Mouse (Mus musculus) T-helper 17 cell (primary cell): ENCODE measurements around the gene Serpinb6b.
"Not testable (repeated sequence)": the region's sequence is repeated elsewhere in the genome, so short reads cannot be mapped to it uniquely, and the experiment has no call there.

Experiments used
- in situ Hi-C, 2 experiments: fragments of 300-600 bp; cut with MboI, MseI; formaldehyde crosslinking; loops; 1 replicate in 1 of 2; 2 replicates in 1 of 2; pipeline ENCODE4 v1.15.1; 2025; ENCODE audit warnings: high pct_unique_total_duplicates in 2 of 2

Serpinb6b gene

GRCm38 (mm10) chr13:32964989-32965811 is at the start of gene Serpinb6b:
Serpinb6b (plus strand) TSS chr13:32965209.
- in situ Hi-C loops = loop anchor here in 1 of 2 experiments (5.0 to 25.0 kb wide), 2 partner anchors 58 to 628 kb away; partner anchors contain the start of gene Gmds

GRCm38 (mm10) chr13:32922622-32923021 is 42.4 kb upstream of the Serpinb6b start:
- in situ Hi-C loops = loop anchor here in 1 of 2 experiments (5.0 kb wide), 1 partner anchor 35 kb away; no protein-coding TSS in a partner anchor

- in situ Hi-C loops = loop anchor here in 1 of 2 experiments (5.0 kb wide), 1 partner anchor 33 kb away; no protein-coding TSS in a partner anchor
Measured at GRCm38 (mm10) chr13:32924578-32925360, 40.2 kb upstream of the Serpinb6b start.

- in situ Hi-C loops = no loop called here
Measured at GRCm38 (mm10) chr13:32926661-32927060, 38.3 kb upstream of the Serpinb6b start.

GRCm38 (mm10) chr13:32927241-32927640 is 37.8 kb upstream of the Serpinb6b start:
- in situ Hi-C loops = no loop called here

- in situ Hi-C loops = no loop called here
Measured at GRCm38 (mm10) chr13:32929107-32929750, 35.8 kb upstream of the Serpinb6b start.

GRCm38 (mm10) chr13:32934706-32935381 is 30.2 kb upstream of the Serpinb6b start:
- in situ Hi-C loops = no loop called here

- in situ Hi-C loops = not testable (repeated sequence)
Measured at GRCm38 (mm10) chr13:32938275-32938674, 26.7 kb upstream of the Serpinb6b start.

GRCm38 (mm10) chr13:32939191-32939590 is 25.8 kb upstream of the Serpinb6b start:
- in situ Hi-C loops = not testable (repeated sequence)

- in situ Hi-C loops = loop anchor here (5.0 to 25.0 kb wide), 2 partner anchors 34 to 619 kb away; partner anchors contain the start of gene Gmds (in 1 of the 2)
Measured at GRCm38 (mm10) chr13:32956537-32956936, 8.5 kb upstream of the Serpinb6b start.

- in situ Hi-C loops = loop anchor here (5.0 to 25.0 kb wide), 2 partner anchors 36 to 621 kb away; partner anchors contain the start of gene Gmds (in 1 of the 2)
Measured at GRCm38 (mm10) chr13:32957917-32958316, 7.1 kb upstream of the Serpinb6b start.

- in situ Hi-C loops = loop anchor here (5.0 to 25.0 kb wide), 2 partner anchors 36 to 621 kb away; partner anchors contain the start of gene Gmds (in 1 of the 2)
Measured at GRCm38 (mm10) chr13:32958521-32958920, 6.5 kb upstream of the Serpinb6b start.

GRCm38 (mm10) chr13:32963990-32964753 is 837 bp upstream of the Serpinb6b start:
- in situ Hi-C loops = loop anchor here in 1 of 2 experiments (5.0 to 25.0 kb wide), 2 partner anchors 57 to 627 kb away; partner anchors contain the start of gene Gmds

- in situ Hi-C loops = loop anchor here in 1 of 2 experiments (25.0 kb wide), 1 partner anchor 629 kb away; the partner anchor contains the start of gene Gmds
Measured at GRCm38 (mm10) chr13:32966116-32966515, 1.1 kb downstream of the Serpinb6b start.

- in situ Hi-C loops = loop anchor here in 1 of 2 experiments (25.0 kb wide), 1 partner anchor 630 kb away; the partner anchor contains the start of gene Gmds
Measured at GRCm38 (mm10) chr13:32967233-32967632, 2.2 kb downstream of the Serpinb6b start.

GRCm38 (mm10) chr13:32968353-32968984 is 3.5 kb downstream of the Serpinb6b start:
- in situ Hi-C loops = loop anchor here in 1 of 2 experiments (25.0 kb wide), 1 partner anchor 631 kb away; the partner anchor contains the start of gene Gmds

GRCm38 (mm10) chr13:32968996-32969640 is 4.1 kb downstream of the Serpinb6b start:
- in situ Hi-C loops = loop anchor here in 1 of 2 experiments (25.0 kb wide), 1 partner anchor 632 kb away; the partner anchor contains the start of gene Gmds

- in situ Hi-C loops = loop anchor here in 1 of 2 experiments (25.0 kb wide), 1 partner anchor 632 kb away; the partner anchor contains the start of gene Gmds
Measured at GRCm38 (mm10) chr13:32969641-32970040, 4.6 kb downstream of the Serpinb6b start.
